Mouse (Mus musculus): ENCODE results near the gene Tmem87b. TPM values are rescaled to one million over a fixed set of nuclear protein-coding genes. Genes with fewer than 3 reads are reported as not detected.

The Tmem87b gene
- 108 and 112 TPM in 2 replicates for polyA plus RNA-seq (2015; fragmentation: Nextera tagmentation; extraction: Ambion mirVana)

GRCm38 (mm10) chr2:128817786-128818681 lies at the start of gene Tmem87b:
TSS of gene Tmem87b (plus strand) at chr2:128818118.
- Histone ChIP-seq H3K9ac (ENCODE audit: low read depth, low read length) (peak within 1 kb of the TSS; percentile 90), H3K27me3 (replicated peaks; ENCODE audit: control insufficient read depth, insufficient read depth, low read length) (no peaks in the 10 kb centered on the region), H3K4me3 (ENCODE audit: low read depth, low read length) (peak within 1 kb of the TSS; percentile 85), H3K4me1 (replicated peaks; ENCODE audit: control insufficient read depth, insufficient read depth, low read length) (0 out of 2 replicates have a peak, but pooled peaks cover 6% of the 10 kb centered on the region), H3K27ac (ENCODE audit: low read depth, low read length) (peak within 1 kb of the TSS; percentile 99), H3K4me2 (replicated peaks; ENCODE audit: low read depth) (peak within 1 kb of the TSS; percentile 73), H3K36me3 (ENCODE audit: control insufficient read depth, insufficient read depth) (no peaks in the 10 kb centered on the region), H3K9me3 (ENCODE audit: control insufficient read depth) (no peaks in the 10 kb centered on the region)
- TF ChIP-seq CTCF (IDR thresholded peaks at IDR 0.05; ENCODE audit: low read depth): peak; percentile 43; the same call in 1 of the 2 replicates
- peak; percentile 83 for ATAC-seq
- under 1% methylated on average over 56 of the region's 59 CpGs for WGBS

- ATAC-seq: peak; percentile 18; the same call in 1 of the 2 replicates
- TF ChIP-seq CTCF (IDR thresholded peaks at IDR 0.05; ENCODE audit: low read depth): no peak
- Histone ChIP-seq H3K4me2 (replicated peaks; ENCODE audit: low read depth) (no peak overlapping the region), H3K4me3 (ENCODE audit: low read depth, low read length) (no peak overlapping the region), H3K4me1 (replicated peaks; ENCODE audit: control insufficient read depth, insufficient read depth, low read length) (no peaks in the 10 kb centered on the region), H3K9ac (ENCODE audit: low read depth, low read length) (no peak overlapping the region), H3K9me3 (ENCODE audit: control insufficient read depth) (no peaks in the 10 kb centered on the region), H3K27me3 (replicated peaks; ENCODE audit: control insufficient read depth, insufficient read depth, low read length) (no peaks in the 10 kb centered on the region), H3K36me3 (ENCODE audit: control insufficient read depth, insufficient read depth) (peaks cover 28% of the 10 kb centered on the region), H3K27ac (ENCODE audit: low read depth, low read length) (no peak overlapping the region)
- WGBS: 34% methylated on average over 4 of the region's 4 CpGs
These were observed 49.2 kb upstream of the Tmem87b start for GRCm38 (mm10) chr2:128768545-128769247.

DNA sequence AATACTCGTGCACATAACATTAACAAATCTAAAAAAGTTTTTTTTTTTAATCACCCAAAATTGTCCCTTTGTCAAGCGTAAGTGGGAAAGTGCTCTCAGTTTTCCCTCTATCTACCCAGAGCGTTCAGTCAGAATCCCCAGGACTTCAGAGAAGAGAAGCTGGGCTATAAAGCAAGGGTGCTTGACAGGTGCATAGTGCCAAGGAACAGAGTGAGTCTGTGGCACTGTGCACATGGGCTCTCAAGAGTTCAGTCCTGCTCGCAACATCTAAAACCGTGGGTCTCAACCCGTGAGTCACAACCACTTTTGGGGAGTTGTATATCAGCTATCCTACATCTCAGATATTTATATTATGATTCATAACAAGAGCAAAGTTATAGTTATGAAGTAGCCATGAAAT lies 47.4 kb upstream of the Tmem87b start:
- H3K9ac ChIP-seq (ENCODE audit: low read depth, low read length): no peak overlapping the region
- H3K27ac ChIP-seq (ENCODE audit: low read depth, low read length): no peak overlapping the region
- no peak for TF ChIP-seq CTCF (IDR thresholded peaks at IDR 0.05; ENCODE audit: low read depth)
- H3K4me3 ChIP-seq (ENCODE audit: low read depth, low read length): no peak overlapping the region
- no peaks in the 10 kb centered on the region for H3K9me3 ChIP-seq (ENCODE audit: control insufficient read depth)
- H3K36me3 ChIP-seq (ENCODE audit: control insufficient read depth, insufficient read depth): peaks cover 31% of the 10 kb centered on the region
- ATAC-seq: no peak
- H3K4me1 ChIP-seq (replicated peaks; ENCODE audit: control insufficient read depth, insufficient read depth, low read length): no peaks in the 10 kb centered on the region
- H3K27me3 ChIP-seq (replicated peaks; ENCODE audit: control insufficient read depth, insufficient read depth, low read length): no peaks in the 10 kb centered on the region
- 91% methylated on average over 6 of the region's 6 CpGs for WGBS
- no peak overlapping the region for H3K4me2 ChIP-seq (replicated peaks; ENCODE audit: low read depth)

DNA sequence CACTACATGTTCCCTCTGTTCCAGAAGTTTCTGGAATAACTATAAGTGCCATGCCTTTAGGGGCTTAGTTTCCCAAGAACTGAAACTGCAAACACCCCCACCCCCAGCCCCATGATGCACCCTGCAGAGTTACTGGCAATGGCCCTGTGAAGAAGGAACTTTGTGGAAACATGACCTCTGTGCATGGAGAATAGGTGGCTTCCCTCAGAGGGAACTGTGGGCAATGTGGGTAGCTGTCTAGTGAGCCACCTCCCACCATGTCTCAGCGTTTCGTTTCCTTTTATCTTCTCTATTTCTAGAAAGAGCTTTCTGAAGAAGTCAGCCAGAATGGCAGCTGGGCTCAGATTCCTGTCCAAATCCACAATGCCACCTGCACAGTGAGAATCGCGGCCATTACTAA lies 46.9 kb upstream of the Tmem87b start:
- ATAC-seq: no peak
- no peaks in the 10 kb centered on the region for H3K27me3 ChIP-seq (replicated peaks; ENCODE audit: control insufficient read depth, insufficient read depth, low read length)
- H3K27ac ChIP-seq (ENCODE audit: low read depth, low read length): no peak overlapping the region
- no peaks in the 10 kb centered on the region for H3K9me3 ChIP-seq (ENCODE audit: control insufficient read depth)
- 93% methylated on average over 4 of the region's 4 CpGs for WGBS
- H3K9ac ChIP-seq (ENCODE audit: low read depth, low read length): no peak overlapping the region
- no peak overlapping the region for H3K4me3 ChIP-seq (ENCODE audit: low read depth, low read length)
- no peaks in the 10 kb centered on the region for H3K4me1 ChIP-seq (replicated peaks; ENCODE audit: control insufficient read depth, insufficient read depth, low read length)
- TF ChIP-seq CTCF (IDR thresholded peaks at IDR 0.05; ENCODE audit: low read depth): no peak
- H3K36me3 ChIP-seq (ENCODE audit: control insufficient read depth, insufficient read depth): peaks cover 35% of the 10 kb centered on the region
- H3K4me2 ChIP-seq (replicated peaks; ENCODE audit: low read depth): no peak overlapping the region

- Histone ChIP-seq H3K4me2 (replicated peaks; ENCODE audit: low read depth) (no peak overlapping the region), H3K36me3 (ENCODE audit: control insufficient read depth, insufficient read depth) (peaks cover 37% of the 10 kb centered on the region), H3K9ac (ENCODE audit: low read depth, low read length) (no peak overlapping the region), H3K4me3 (ENCODE audit: low read depth, low read length) (no peak overlapping the region), H3K27me3 (replicated peaks; ENCODE audit: control insufficient read depth, insufficient read depth, low read length) (no peaks in the 10 kb centered on the region), H3K4me1 (replicated peaks; ENCODE audit: control insufficient read depth, insufficient read depth, low read length) (no peaks in the 10 kb centered on the region), H3K27ac (ENCODE audit: low read depth, low read length) (no peak overlapping the region), H3K9me3 (ENCODE audit: control insufficient read depth) (no peaks in the 10 kb centered on the region)
- WGBS: 96% methylated on average over 7 of the region's 7 CpGs
- TF ChIP-seq CTCF (IDR thresholded peaks at IDR 0.05; ENCODE audit: low read depth): no peak
- no peak for ATAC-seq
These were observed 46.1 kb upstream of the Tmem87b start for GRCm38 (mm10) chr2:128771750-128772338.

DNA sequence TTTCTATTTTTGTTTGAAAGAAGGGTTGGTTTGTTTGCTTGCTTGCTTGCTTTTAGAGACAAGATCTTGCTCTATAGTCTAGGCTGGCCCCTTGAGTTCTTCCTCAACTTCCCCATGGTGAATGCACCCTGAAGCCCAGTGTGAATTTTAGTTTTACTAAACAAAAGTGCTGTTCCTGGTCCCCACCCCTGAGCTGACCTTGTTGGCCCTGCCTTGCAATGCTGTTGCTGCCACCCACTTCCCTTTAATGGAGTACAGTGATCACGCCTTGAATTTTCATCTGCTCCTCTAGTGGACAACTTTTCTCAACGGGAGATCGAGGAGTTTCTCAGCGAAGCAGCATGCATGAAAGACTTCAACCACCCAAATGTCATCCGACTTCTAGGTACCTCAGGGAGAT lies 35.7 kb upstream of the Tmem87b start:
- no peaks in the 10 kb centered on the region for H3K4me1 ChIP-seq (replicated peaks; ENCODE audit: control insufficient read depth, insufficient read depth, low read length)
- ATAC-seq: no peak
- H3K9ac ChIP-seq (ENCODE audit: low read depth, low read length): no peak overlapping the region
- 88% methylated on average over 5 of the region's 5 CpGs for WGBS
- no peak for TF ChIP-seq CTCF (IDR thresholded peaks at IDR 0.05; ENCODE audit: low read depth)
- H3K36me3 ChIP-seq (ENCODE audit: control insufficient read depth, insufficient read depth): peaks cover 56% of the 10 kb centered on the region
- no peak overlapping the region for H3K4me3 ChIP-seq (ENCODE audit: low read depth, low read length)
- no peak overlapping the region for H3K4me2 ChIP-seq (replicated peaks; ENCODE audit: low read depth)
- H3K9me3 ChIP-seq (ENCODE audit: control insufficient read depth): no peaks in the 10 kb centered on the region
- H3K27me3 ChIP-seq (replicated peaks; ENCODE audit: control insufficient read depth, insufficient read depth, low read length): no peaks in the 10 kb centered on the region
- no peak overlapping the region for H3K27ac ChIP-seq (ENCODE audit: low read depth, low read length)

Measured in intestine, postnatal 0 days (tissue).